Mouse (Mus musculus): ENCODE data around the gene Rsbn1l. TPM values are rescaled to one million over a fixed set of nuclear protein-coding genes. Genes with fewer than 3 reads are reported as not detected.
A peak's percentile ranks its signal among the peaks of the same experiment; 100 is the strongest.
"Not testable (repeated sequence)": the region's sequence is repeated elsewhere in the genome, so short reads cannot be mapped to it uniquely, and the experiment has no call there.

Gene Rsbn1l
- polyA plus RNA-seq, 1 experiment from 2014 or later, result 5.4 TPM

DNA sequence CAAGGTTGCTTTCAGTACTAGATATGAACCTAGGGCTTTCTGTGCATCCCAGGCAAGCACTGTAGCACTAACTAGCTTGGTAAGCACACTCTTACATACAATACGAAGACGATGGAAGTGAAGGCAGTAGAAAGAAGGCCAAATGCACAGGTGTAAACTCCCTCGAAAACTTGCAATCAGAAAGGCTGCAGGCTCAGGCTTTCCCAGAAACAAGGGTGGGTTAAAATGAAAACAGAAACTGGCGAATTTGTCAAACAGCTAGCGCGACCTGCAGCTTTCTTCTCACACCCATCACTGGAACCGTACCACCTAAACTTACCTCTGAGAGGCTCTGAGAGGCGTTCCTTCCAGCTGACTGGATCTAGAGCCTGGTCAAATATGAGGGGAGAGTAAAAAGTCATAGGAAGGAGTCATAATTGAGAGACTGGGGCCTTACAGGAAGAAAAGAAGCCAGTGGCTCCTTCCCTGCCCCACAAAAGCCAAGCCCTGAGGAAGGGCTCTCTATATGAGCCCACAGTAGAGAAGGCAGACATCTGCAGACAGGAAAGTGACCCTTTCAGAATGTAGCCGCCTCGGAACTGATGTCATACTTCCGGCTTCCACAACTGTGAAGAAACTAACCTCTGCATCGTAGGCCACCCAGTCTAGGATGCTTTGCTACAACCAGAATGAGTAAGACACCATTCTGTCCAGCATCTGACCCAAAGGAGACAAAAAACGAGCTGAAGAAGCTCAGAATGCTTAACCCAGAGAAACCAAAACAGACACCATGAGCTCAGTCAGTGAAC lies 11.0 kb downstream of the Rsbn1l start:
- Histone ChIP-seq H3K4me2 (replicated peaks) (no peak overlapping the region), H3K9ac (no peak overlapping the region; the same call in 1 of the 2 replicates), H3K27ac (peak overlapping the region; percentile 48; the same call in 1 of the 2 replicates), H3K4me1 (peaks cover 30% of the 10 kb centered on the region), H3K4me3 (no peak overlapping the region), H3K27me3 (no peaks in the 10 kb centered on the region), H3K36me3 (peaks cover 5% of the 10 kb centered on the region; the same call in 1 of the 2 replicates), H3K9me3 (no peaks in the 10 kb centered on the region)
- WGBS, result 75% methylated on average over 13 of the region's 13 CpGs
- no peak for ATAC-seq (ENCODE audit: low FRiP score, low read depth)

DNA sequence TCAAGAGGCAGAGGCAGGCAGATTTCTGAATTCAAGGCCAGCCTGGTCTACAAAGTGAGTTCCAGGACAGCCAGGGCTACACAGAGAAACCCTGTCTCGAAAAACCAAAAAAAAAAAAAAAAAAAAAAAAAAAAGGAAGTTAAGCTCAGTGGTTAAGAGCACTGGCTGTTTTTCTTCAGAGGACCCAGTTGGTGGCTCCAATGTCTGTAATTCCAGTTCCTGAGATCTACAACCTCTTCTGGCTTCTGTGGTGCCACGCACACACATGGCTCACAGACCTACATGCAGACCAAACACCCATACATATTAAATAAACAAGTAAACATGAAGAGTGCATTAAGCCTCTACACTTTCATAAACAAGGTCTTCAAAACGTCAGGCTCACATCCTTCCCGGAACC lies 12.4 kb downstream of the Rsbn1l start:
- not testable (repeated sequence) for H3K9me3 ChIP-seq; H3K27ac ChIP-seq; ATAC-seq (ENCODE audit: low FRiP score, low read depth); H3K27me3 ChIP-seq; H3K36me3 ChIP-seq; H3K4me2 ChIP-seq (replicated peaks); H3K4me3 ChIP-seq; H3K9ac ChIP-seq
- H3K4me1 ChIP-seq, result peaks cover 19% of the 10 kb centered on the region
- WGBS, result 85% methylated on average over 3 of the region's 4 CpGs

- no peak for ATAC-seq (ENCODE audit: low FRiP score, low read depth)
- H3K4me2 ChIP-seq (replicated peaks), result no peak overlapping the region
- 92% methylated on average over 3 of the region's 3 CpGs for WGBS
- H3K27me3 ChIP-seq, result no peaks in the 10 kb centered on the region
- H3K9me3 ChIP-seq, result no peaks in the 10 kb centered on the region
- H3K27ac ChIP-seq, result no peak overlapping the region
- peaks cover 7% of the 10 kb centered on the region; the same call in 1 of the 2 replicates for H3K36me3 ChIP-seq
- H3K4me3 ChIP-seq, result no peak overlapping the region
- no peak overlapping the region for H3K9ac ChIP-seq
- H3K4me1 ChIP-seq, result peaks cover 17% of the 10 kb centered on the region
Measured at GRCm38 (mm10) chr5:20942523-20942922, 13.7 kb downstream of the Rsbn1l start.

DNA sequence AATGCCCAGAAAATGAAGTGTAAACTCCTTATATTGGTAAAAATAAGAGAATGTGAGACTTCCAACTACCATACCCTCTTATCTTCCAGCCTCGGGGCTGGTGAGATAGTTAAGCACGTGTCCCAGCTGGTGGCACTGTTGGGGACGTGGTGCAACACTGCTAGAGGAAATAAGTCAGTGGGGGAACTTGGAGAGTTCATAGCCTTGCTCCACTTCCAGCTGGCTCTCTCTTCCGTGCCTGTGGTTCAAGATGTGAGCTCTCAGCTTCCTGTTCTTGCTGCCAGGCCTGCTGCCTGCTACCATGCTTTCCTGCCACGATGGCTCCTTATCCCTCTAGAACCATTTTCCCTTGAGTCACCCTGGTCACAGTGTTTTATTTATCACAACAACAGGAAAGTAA lies 15.0 kb downstream of the Rsbn1l start:
- H3K9ac ChIP-seq, result no peak overlapping the region
- no peaks in the 10 kb centered on the region for H3K27me3 ChIP-seq
- WGBS, result 55% methylated on average over 5 of the region's 5 CpGs
- H3K4me2 ChIP-seq (replicated peaks), result no peak overlapping the region
- no peak overlapping the region for H3K27ac ChIP-seq
- peaks cover 21% of the 10 kb centered on the region for H3K4me1 ChIP-seq
- ATAC-seq (ENCODE audit: low FRiP score, low read depth), result no peak
- H3K9me3 ChIP-seq, result no peaks in the 10 kb centered on the region
- peaks cover 7% of the 10 kb centered on the region; the same call in 1 of the 2 replicates for H3K36me3 ChIP-seq
- H3K4me3 ChIP-seq, result no peak overlapping the region

GRCm38 (mm10) chr5:20940696-20941095 lies 15.5 kb downstream of the Rsbn1l start:
- Histone ChIP-seq H3K36me3 (peaks cover 7% of the 10 kb centered on the region; the same call in 1 of the 2 replicates), H3K9ac (no peak overlapping the region), H3K4me3 (no peak overlapping the region), H3K4me2 (replicated peaks) (no peak overlapping the region), H3K27ac (no peak overlapping the region), H3K27me3 (no peaks in the 10 kb centered on the region), H3K9me3 (no peaks in the 10 kb centered on the region), H3K4me1 (peaks cover 23% of the 10 kb centered on the region)
- ATAC-seq (ENCODE audit: low FRiP score, low read depth), result no peak
- WGBS, result 83% methylated on average over 4 of the region's 4 CpGs

GRCm38 (mm10) chr5:20940040-20940571 lies 16.1 kb downstream of the Rsbn1l start:
- Histone ChIP-seq H3K4me2 (replicated peaks) (no peak overlapping the region), H3K36me3 (peaks cover 7% of the 10 kb centered on the region; the same call in 1 of the 2 replicates), H3K27ac (no peak overlapping the region), H3K9ac (no peak overlapping the region), H3K9me3 (no peaks in the 10 kb centered on the region), H3K4me1 (peaks cover 17% of the 10 kb centered on the region), H3K27me3 (no peaks in the 10 kb centered on the region), H3K4me3 (no peak overlapping the region)
- no peak for ATAC-seq (ENCODE audit: low FRiP score, low read depth)
- 92% methylated on average over 6 of the region's 6 CpGs for WGBS

GRCm38 (mm10) chr5:20938523-20938922 lies 17.7 kb downstream of the Rsbn1l start:
- no peak for ATAC-seq (ENCODE audit: low FRiP score, low read depth)
- H3K4me2 ChIP-seq (replicated peaks), result no peak overlapping the region
- peaks cover 7% of the 10 kb centered on the region; the same call in 1 of the 2 replicates for H3K36me3 ChIP-seq
- no peaks in the 10 kb centered on the region for H3K9me3 ChIP-seq
- no peak overlapping the region for H3K4me3 ChIP-seq
- no peak overlapping the region for H3K9ac ChIP-seq
- H3K27me3 ChIP-seq, result no peaks in the 10 kb centered on the region
- peaks cover 15% of the 10 kb centered on the region for H3K4me1 ChIP-seq
- H3K27ac ChIP-seq, result no peak overlapping the region
- 87% methylated on average over 5 of the region's 5 CpGs for WGBS

- H3K4me1 ChIP-seq, result peaks cover 12% of the 10 kb centered on the region
- no peak overlapping the region for H3K4me3 ChIP-seq
- peaks cover 7% of the 10 kb centered on the region; the same call in 1 of the 2 replicates for H3K36me3 ChIP-seq
- no peak overlapping the region for H3K4me2 ChIP-seq (replicated peaks)
- H3K9me3 ChIP-seq, result no peaks in the 10 kb centered on the region
- H3K27ac ChIP-seq, result no peak overlapping the region
- H3K9ac ChIP-seq, result no peak overlapping the region
- no peaks in the 10 kb centered on the region for H3K27me3 ChIP-seq
- WGBS, result 68% methylated on average over 5 of the region's 5 CpGs
- no peak for ATAC-seq (ENCODE audit: low FRiP score, low read depth)
Measured at GRCm38 (mm10) chr5:20935934-20936333, 20.3 kb downstream of the Rsbn1l start.

GRCm38 (mm10) chr5:20932585-20932984 lies 23.6 kb downstream of the Rsbn1l start:
- no peaks in the 10 kb centered on the region for H3K36me3 ChIP-seq
- H3K27me3 ChIP-seq, result no peaks in the 10 kb centered on the region
- no peak overlapping the region for H3K4me2 ChIP-seq (replicated peaks)
- H3K4me3 ChIP-seq, result no peak overlapping the region
- no peaks in the 10 kb centered on the region for H3K9me3 ChIP-seq
- no peak for ATAC-seq (ENCODE audit: low FRiP score, low read depth)
- H3K4me1 ChIP-seq, result peaks cover 16% of the 10 kb centered on the region
- 81% methylated on average over 3 of the region's 3 CpGs for WGBS
- H3K27ac ChIP-seq, result no peak overlapping the region
- H3K9ac ChIP-seq, result no peak overlapping the region

GRCm38 (mm10) chr5:20931300-20931699 lies 24.9 kb downstream of the Rsbn1l start:
- Histone ChIP-seq H3K4me3 (no peak overlapping the region), H3K9me3 (no peaks in the 10 kb centered on the region), H3K4me2 (replicated peaks) (no peak overlapping the region), H3K27ac (no peak overlapping the region), H3K27me3 (no peaks in the 10 kb centered on the region), H3K4me1 (peaks cover 12% of the 10 kb centered on the region), H3K36me3 (no peaks in the 10 kb centered on the region), H3K9ac (no peak overlapping the region)
- WGBS, result 83% methylated on average over 3 of the region's 3 CpGs
- ATAC-seq (ENCODE audit: low FRiP score, low read depth), result no peak

DNA sequence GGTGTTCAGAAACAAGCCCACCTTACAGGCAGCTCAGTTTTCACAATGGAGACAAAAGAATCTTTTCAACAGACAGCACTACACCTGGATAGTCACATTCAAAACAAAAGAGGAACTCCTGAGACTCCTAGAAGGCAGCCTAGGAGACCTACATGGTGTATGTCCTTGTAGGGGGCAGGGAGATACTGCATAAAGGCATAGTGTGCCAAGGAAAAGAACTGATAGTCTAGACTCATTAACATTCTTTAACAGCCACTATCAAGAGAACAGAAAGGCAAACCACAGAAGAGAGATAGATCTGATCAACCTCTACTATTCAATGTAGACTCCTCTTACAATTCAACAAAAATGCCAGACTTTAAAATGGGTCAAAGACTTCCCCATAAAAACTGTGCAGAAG lies 25.8 kb downstream of the Rsbn1l start:
- peaks cover 8% of the 10 kb centered on the region; the same call in 1 of the 2 replicates for H3K4me1 ChIP-seq
- no peak overlapping the region for H3K4me2 ChIP-seq (replicated peaks)
- ATAC-seq (ENCODE audit: low FRiP score, low read depth), result no peak
- H3K9me3 ChIP-seq, result no peaks in the 10 kb centered on the region
- H3K4me3 ChIP-seq, result no peak overlapping the region
- no peak overlapping the region for H3K9ac ChIP-seq
- no peak overlapping the region for H3K27ac ChIP-seq
- no peaks in the 10 kb centered on the region for H3K36me3 ChIP-seq
- H3K27me3 ChIP-seq, result no peaks in the 10 kb centered on the region

DNA sequence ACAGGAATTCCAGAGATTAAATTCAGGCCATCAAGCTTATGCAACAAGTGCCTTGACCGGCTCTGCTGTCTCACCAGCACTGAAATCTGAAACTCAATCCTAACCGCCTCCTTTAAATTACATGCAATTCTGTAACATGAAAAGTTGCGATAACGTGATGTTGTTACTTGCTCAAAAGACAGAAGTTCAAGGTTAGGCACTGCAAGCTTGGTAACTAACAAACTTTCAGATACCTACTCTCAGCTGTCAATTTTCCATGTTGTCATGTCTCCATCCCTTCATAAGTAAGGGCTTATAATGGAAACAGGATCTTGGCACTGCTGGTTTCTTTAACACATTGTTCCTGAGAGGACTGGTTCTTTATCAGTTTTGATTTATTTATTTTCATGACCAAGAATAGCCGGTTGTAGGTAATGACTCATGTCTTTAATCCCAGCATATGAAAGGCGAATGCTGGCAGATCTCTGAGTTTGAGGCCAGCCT lies 26.5 kb downstream of the Rsbn1l start:
- H3K9me3 ChIP-seq, result no peaks in the 10 kb centered on the region
- no peak overlapping the region for H3K4me2 ChIP-seq (replicated peaks)
- WGBS, result 63% methylated on average over 6 of the region's 6 CpGs
- no peaks in the 10 kb centered on the region for H3K36me3 ChIP-seq
- no peak overlapping the region for H3K9ac ChIP-seq
- peaks cover 8% of the 10 kb centered on the region; the same call in 1 of the 2 replicates for H3K4me1 ChIP-seq
- no peaks in the 10 kb centered on the region for H3K27me3 ChIP-seq
- no peak overlapping the region for H3K4me3 ChIP-seq
- ATAC-seq (ENCODE audit: low FRiP score, low read depth), result no peak
- no peak overlapping the region for H3K27ac ChIP-seq
